Mouse (Mus musculus) stomach, embryonic 14.5 days (tissue): ENCODE measurements at regions not wholly inside any gene's neighbourhood (a gene's known extent, or its start where the extent isn't known, plus 50 kb on each side); places are given as distances from the start of the nearest gene placed in this dataset.

Experiments
- ATAC-seq: fragments of 200-750 bp; cut with Nextera tagmentation; 2 replicates; pipeline ENCODE4 v1.8.0; 2017; ENCODE audit warnings: low read depth, moderate TSS enrichment; ENCODE audit not compliant: insufficient number of reproducible peaks, insufficient read depth, low FRiP score
- H3K27ac ChIP-seq: fragments of 300-500 bp; sonication (generic); 2 replicates; pipeline ENCODE4 v1.5.1; 2014; ENCODE audit warnings: mild to moderate bottlenecking, low read length, moderate library complexity, mixed read lengths
- H3K27me3 ChIP-seq: fragments of 300-500 bp; sonication (generic); 2 replicates; pipeline ENCODE4 v1.6.1; 2014; ENCODE audit warnings: low read length, control low read depth, mixed read lengths; ENCODE audit not compliant: control insufficient read depth, insufficient read depth
- H3K36me3 ChIP-seq: fragments of 300-500 bp; sonication (generic); 2 replicates; pipeline ENCODE4 v1.6.1; 2014; ENCODE audit warnings: mild to moderate bottlenecking, control low read depth, low read length, moderate library complexity, mixed read lengths; ENCODE audit not compliant: control insufficient read depth, insufficient read depth
- H3K4me1 ChIP-seq: fragments of 300-500 bp; sonication (generic); 2 replicates; pipeline ENCODE4 v1.6.1; 2014; ENCODE audit warnings: low read length, control low read depth, mixed read lengths; ENCODE audit not compliant: control insufficient read depth, insufficient read depth
- H3K4me2 ChIP-seq: fragments of 300-500 bp; sonication (generic); replicated peaks from 2 replicates; pipeline ENCODE4 v1.6.1; 2014; ENCODE audit warnings: low read depth, low read length, control low read depth
- H3K4me3 ChIP-seq: fragments of 300-500 bp; sonication (generic); 2 replicates; pipeline ENCODE4 v1.5.1; 2014; ENCODE audit warnings: low read depth, low read length, control low read depth
- H3K9ac ChIP-seq: fragments of 300-500 bp; sonication (generic); replicated peaks from 2 replicates; pipeline ENCODE4 v1.6.1; 2014; ENCODE audit warnings: low read depth, mild to moderate bottlenecking, control low read depth, low read length, moderate library complexity, mixed read lengths
- H3K9me3 ChIP-seq: fragments of 300-500 bp; sonication (generic); 2 replicates; pipeline ENCODE4 v1.6.1; 2016; ENCODE audit warnings: low read depth, low read length, control low read depth; ENCODE audit not compliant: control insufficient read depth
- WGBS: fragments of 180-500 bp; shearing (Covaris S2); extraction: QIAGEN DNeasy Blood & Tissue Kit; methylation state at CpG from one replicate; pipeline ENCODE4 v1.1.7; 2014; 5-methylcytosine and 5-hydroxymethylcytosine counted together

- WGBS, result 28% methylated on average over 4 of the region's 4 CpGs
- no peak overlapping the region for H3K4me2 ChIP-seq
- H3K36me3 ChIP-seq, result no peaks in the 10 kb centered on the region
- no peak overlapping the region for H3K9ac ChIP-seq
- no peak overlapping the region for H3K4me3 ChIP-seq
- H3K9me3 ChIP-seq, result no peaks in the 10 kb centered on the region
- no peaks in the 10 kb centered on the region for H3K4me1 ChIP-seq
- no peaks in the 10 kb centered on the region for H3K27me3 ChIP-seq
- ATAC-seq, result peak; percentile 81; the same call in 1 of the 2 replicates
- no peak overlapping the region for H3K27ac ChIP-seq
These were observed 120.1 kb upstream of the Ift57 start for GRCm38 (mm10) chr16:49578976-49579375.

GRCm38 (mm10) chr16:49580708-49581107, 118.3 kb upstream of the Ift57 start:
- H3K9me3 ChIP-seq, result no peaks in the 10 kb centered on the region
- WGBS, result 90% methylated on average over 6 of the region's 6 CpGs
- no peak for ATAC-seq
- no peak overlapping the region for H3K4me2 ChIP-seq
- no peak overlapping the region for H3K9ac ChIP-seq
- H3K36me3 ChIP-seq, result no peaks in the 10 kb centered on the region
- no peaks in the 10 kb centered on the region for H3K4me1 ChIP-seq
- no peak overlapping the region for H3K27ac ChIP-seq
- H3K4me3 ChIP-seq, result no peak overlapping the region
- no peaks in the 10 kb centered on the region for H3K27me3 ChIP-seq

GRCm38 (mm10) chr16:49606500-49606899, 92.5 kb upstream of the Ift57 start:
- Histone ChIP-seq H3K9me3 (no peaks in the 10 kb centered on the region; the same call in 1 of the 2 replicates), H3K4me3 (no peak overlapping the region), H3K27me3 (no peaks in the 10 kb centered on the region), H3K9ac (no peak overlapping the region), H3K36me3 (no peaks in the 10 kb centered on the region), H3K4me2 (no peak overlapping the region), H3K4me1 (no peaks in the 10 kb centered on the region), H3K27ac (no peak overlapping the region)
- 74% methylated on average over 2 of the region's 2 CpGs for WGBS
- ATAC-seq, result no peak

GRCm38 (mm10) chr16:49614801-49615200, 84.2 kb upstream of the Ift57 start:
- Histone ChIP-seq H3K36me3 (no peaks in the 10 kb centered on the region), H3K4me3 (no peak overlapping the region), H3K9me3 (peaks cover 3% of the 10 kb centered on the region; the same call in 1 of the 2 replicates), H3K9ac (no peak overlapping the region), H3K27ac (no peak overlapping the region), H3K4me2 (no peak overlapping the region), H3K27me3 (no peaks in the 10 kb centered on the region), H3K4me1 (no peaks in the 10 kb centered on the region)
- 64% methylated on average over 3 of the region's 3 CpGs for WGBS
- no peak for ATAC-seq

GRCm38 (mm10) chr16:49615342-49616020, 83.6 kb upstream of the Ift57 start:
- Histone ChIP-seq H3K9me3 (peaks cover 3% of the 10 kb centered on the region; the same call in 1 of the 2 replicates), H3K27ac (peak overlapping the region; percentile 39; the same call in 1 of the 2 replicates), H3K4me1 (no peaks in the 10 kb centered on the region), H3K9ac (no peak overlapping the region), H3K4me3 (no peak overlapping the region), H3K36me3 (no peaks in the 10 kb centered on the region), H3K4me2 (no peak overlapping the region), H3K27me3 (no peaks in the 10 kb centered on the region)
- no peak for ATAC-seq
- WGBS, result 82% methylated on average over 20 of the region's 20 CpGs

GRCm38 (mm10) chr16:49616263-49616872, 82.7 kb upstream of the Ift57 start:
- no peaks in the 10 kb centered on the region for H3K4me1 ChIP-seq
- WGBS, result 48% methylated on average over 13 of the region's 13 CpGs
- peak overlapping the region; percentile 39; the same call in 1 of the 2 replicates for H3K27ac ChIP-seq
- no peak overlapping the region for H3K4me2 ChIP-seq
- no peaks in the 10 kb centered on the region for H3K36me3 ChIP-seq
- H3K9me3 ChIP-seq, result peaks cover 3% of the 10 kb centered on the region; the same call in 1 of the 2 replicates
- no peak overlapping the region for H3K9ac ChIP-seq
- no peaks in the 10 kb centered on the region for H3K27me3 ChIP-seq
- H3K4me3 ChIP-seq, result no peak overlapping the region
- ATAC-seq, result peak; percentile 84; the same call in 1 of the 2 replicates

GRCm38 (mm10) chr16:49633502-49633901, 65.5 kb upstream of the Ift57 start:
- H3K4me1 ChIP-seq, result no peaks in the 10 kb centered on the region
- H3K4me3 ChIP-seq, result no peak overlapping the region
- H3K4me2 ChIP-seq, result no peak overlapping the region
- H3K9ac ChIP-seq, result no peak overlapping the region
- H3K27me3 ChIP-seq, result no peaks in the 10 kb centered on the region
- 80% methylated on average over 5 of the region's 5 CpGs for WGBS
- no peaks in the 10 kb centered on the region for H3K9me3 ChIP-seq
- no peak overlapping the region for H3K27ac ChIP-seq
- no peak for ATAC-seq
- no peaks in the 10 kb centered on the region for H3K36me3 ChIP-seq

- Histone ChIP-seq H3K9me3 (no peaks in the 10 kb centered on the region), H3K4me3 (no peak overlapping the region), H3K27ac (no peak overlapping the region), H3K36me3 (no peaks in the 10 kb centered on the region), H3K4me1 (no peaks in the 10 kb centered on the region), H3K27me3 (no peaks in the 10 kb centered on the region), H3K9ac (no peak overlapping the region), H3K4me2 (no peak overlapping the region)
- no peak for ATAC-seq
- WGBS, result 90% methylated on average over 8 of the region's 8 CpGs
These were observed 63.5 kb upstream of the Ift57 start for GRCm38 (mm10) chr16:49635506-49635905.
